Mouse (Mus musculus): ENCODE results near the gene Mpp6. TPM values are rescaled to one million over a fixed set of nuclear protein-coding genes. Genes with fewer than 3 reads are reported as not detected.

Gene Mpp6
- polyA plus RNA-seq, 1 experiment from 2014 or later = 76.8 TPM

GRCm38 (mm10) chr6:50214711-50215372 is 104.8 kb downstream of the Mpp6 start:
- WGBS = 45% methylated on average over 2 of the region's 2 CpGs
- H3K36me3 ChIP-seq = no peaks in the 10 kb centered on the region
- H3K4me3 ChIP-seq = no peak overlapping the region
- H3K27ac ChIP-seq (replicated peaks) = no peak overlapping the region
- H3K4me1 ChIP-seq = no peaks in the 10 kb centered on the region
- no peak for ATAC-seq (replicated peaks)
- H3K9ac ChIP-seq (replicated peaks) = no peak overlapping the region
- no peaks in the 10 kb centered on the region for H3K9me3 ChIP-seq
- H3K4me2 ChIP-seq (replicated peaks) = no peak overlapping the region
- no peaks in the 10 kb centered on the region for H3K27me3 ChIP-seq

GRCm38 (mm10) chr6:50215373-50215745 is 105.3 kb downstream of the Mpp6 start:
- Histone ChIP-seq H3K4me3 (no peak overlapping the region), H3K36me3 (no peaks in the 10 kb centered on the region), H3K4me2 (replicated peaks) (no peak overlapping the region), H3K27me3 (no peaks in the 10 kb centered on the region), H3K9ac (replicated peaks) (no peak overlapping the region), H3K9me3 (no peaks in the 10 kb centered on the region), H3K27ac (replicated peaks) (no peak overlapping the region), H3K4me1 (no peaks in the 10 kb centered on the region)
- WGBS = 71% methylated on average over 2 of the region's 2 CpGs
- no peak for ATAC-seq (replicated peaks)

GRCm38 (mm10) chr6:50215986-50216385 is 105.9 kb downstream of the Mpp6 start:
- no peaks in the 10 kb centered on the region for H3K4me1 ChIP-seq
- no peak overlapping the region for H3K27ac ChIP-seq (replicated peaks)
- H3K27me3 ChIP-seq = no peaks in the 10 kb centered on the region
- H3K4me2 ChIP-seq (replicated peaks) = no peak overlapping the region
- no peak overlapping the region for H3K4me3 ChIP-seq
- no peak overlapping the region for H3K9ac ChIP-seq (replicated peaks)
- ATAC-seq (replicated peaks) = no peak
- WGBS = 93% methylated on average over 4 of the region's 4 CpGs
- no peaks in the 10 kb centered on the region for H3K9me3 ChIP-seq
- H3K36me3 ChIP-seq = no peaks in the 10 kb centered on the region

- no peak overlapping the region for H3K9ac ChIP-seq (replicated peaks)
- no peaks in the 10 kb centered on the region for H3K36me3 ChIP-seq
- no peak for ATAC-seq (replicated peaks)
- H3K4me2 ChIP-seq (replicated peaks) = no peak overlapping the region
- no peaks in the 10 kb centered on the region for H3K27me3 ChIP-seq
- H3K9me3 ChIP-seq = no peaks in the 10 kb centered on the region
- no peak overlapping the region for H3K27ac ChIP-seq (replicated peaks)
- H3K4me1 ChIP-seq = no peaks in the 10 kb centered on the region
- WGBS = 78% methylated on average over 3 of the region's 3 CpGs
- H3K4me3 ChIP-seq = no peak overlapping the region
Measured at GRCm38 (mm10) chr6:50218628-50219027, 108.6 kb downstream of the Mpp6 start.

- H3K4me1 ChIP-seq = no peaks in the 10 kb centered on the region
- H3K9me3 ChIP-seq = no peaks in the 10 kb centered on the region
- H3K9ac ChIP-seq (replicated peaks) = no peak overlapping the region
- no peak overlapping the region for H3K4me2 ChIP-seq (replicated peaks)
- no peak overlapping the region for H3K27ac ChIP-seq (replicated peaks)
- no peak overlapping the region for H3K4me3 ChIP-seq
- H3K27me3 ChIP-seq = no peaks in the 10 kb centered on the region
- ATAC-seq (replicated peaks) = no peak
- H3K36me3 ChIP-seq = no peaks in the 10 kb centered on the region
- WGBS = 93% methylated on average over 6 of the region's 6 CpGs
Measured at GRCm38 (mm10) chr6:50219066-50219465, 109.0 kb downstream of the Mpp6 start.

- Histone ChIP-seq H3K4me1 (no peaks in the 10 kb centered on the region), H3K36me3 (no peaks in the 10 kb centered on the region), H3K4me3 (no peak overlapping the region), H3K27ac (replicated peaks) (no peak overlapping the region), H3K9ac (replicated peaks) (no peak overlapping the region), H3K27me3 (no peaks in the 10 kb centered on the region), H3K4me2 (replicated peaks) (no peak overlapping the region), H3K9me3 (no peaks in the 10 kb centered on the region)
- ATAC-seq (replicated peaks) = no peak
- WGBS = 51% methylated on average over 6 of the region's 6 CpGs
Measured at GRCm38 (mm10) chr6:50220863-50221262, 110.8 kb downstream of the Mpp6 start.

- H3K9ac ChIP-seq (replicated peaks) = no peak overlapping the region
- H3K36me3 ChIP-seq = no peaks in the 10 kb centered on the region
- no peaks in the 10 kb centered on the region for H3K9me3 ChIP-seq
- H3K27me3 ChIP-seq = no peaks in the 10 kb centered on the region
- H3K4me1 ChIP-seq = no peaks in the 10 kb centered on the region
- WGBS = 74% methylated on average over 5 of the region's 5 CpGs
- no peak for ATAC-seq (replicated peaks)
- H3K4me3 ChIP-seq = no peak overlapping the region
- no peak overlapping the region for H3K4me2 ChIP-seq (replicated peaks)
- H3K27ac ChIP-seq (replicated peaks) = no peak overlapping the region
Measured at GRCm38 (mm10) chr6:50222351-50222750, 112.3 kb downstream of the Mpp6 start.

GRCm38 (mm10) chr6:50222986-50223385 is 112.9 kb downstream of the Mpp6 start:
- no peak overlapping the region for H3K4me2 ChIP-seq (replicated peaks)
- no peaks in the 10 kb centered on the region for H3K4me1 ChIP-seq
- ATAC-seq (replicated peaks) = no peak
- no peak overlapping the region for H3K4me3 ChIP-seq
- no peaks in the 10 kb centered on the region for H3K9me3 ChIP-seq
- no peaks in the 10 kb centered on the region for H3K36me3 ChIP-seq
- H3K27me3 ChIP-seq = no peaks in the 10 kb centered on the region
- no peak overlapping the region for H3K9ac ChIP-seq (replicated peaks)
- WGBS = 77% methylated on average over 5 of the region's 5 CpGs
- H3K27ac ChIP-seq (replicated peaks) = no peak overlapping the region

GRCm38 (mm10) chr6:50223606-50224005 is 113.6 kb downstream of the Mpp6 start:
- Histone ChIP-seq H3K36me3 (no peaks in the 10 kb centered on the region), H3K9me3 (no peaks in the 10 kb centered on the region), H3K9ac (replicated peaks) (no peak overlapping the region), H3K4me1 (no peaks in the 10 kb centered on the region), H3K27me3 (no peaks in the 10 kb centered on the region), H3K4me2 (replicated peaks) (no peak overlapping the region), H3K4me3 (no peak overlapping the region), H3K27ac (replicated peaks) (no peak overlapping the region)
- 92% methylated on average over 4 of the region's 4 CpGs for WGBS
- no peak for ATAC-seq (replicated peaks)

GRCm38 (mm10) chr6:50225232-50225631 is 115.2 kb downstream of the Mpp6 start:
- ATAC-seq (replicated peaks) = no peak
- H3K4me1 ChIP-seq = no peaks in the 10 kb centered on the region
- H3K36me3 ChIP-seq = no peaks in the 10 kb centered on the region
- H3K9me3 ChIP-seq = no peaks in the 10 kb centered on the region
- no peaks in the 10 kb centered on the region for H3K27me3 ChIP-seq
- H3K27ac ChIP-seq (replicated peaks) = no peak overlapping the region
- WGBS = 93% methylated on average over 5 of the region's 5 CpGs
- H3K4me2 ChIP-seq (replicated peaks) = no peak overlapping the region
- no peak overlapping the region for H3K4me3 ChIP-seq
- no peak overlapping the region for H3K9ac ChIP-seq (replicated peaks)

GRCm38 (mm10) chr6:50228180-50228579 is 118.1 kb downstream of the Mpp6 start:
- H3K9me3 ChIP-seq = no peaks in the 10 kb centered on the region
- H3K4me2 ChIP-seq (replicated peaks) = no peak overlapping the region
- H3K4me3 ChIP-seq = no peak overlapping the region
- no peaks in the 10 kb centered on the region for H3K36me3 ChIP-seq
- 88% methylated on average over 5 of the region's 5 CpGs for WGBS
- no peaks in the 10 kb centered on the region for H3K27me3 ChIP-seq
- ATAC-seq (replicated peaks) = no peak
- H3K9ac ChIP-seq (replicated peaks) = no peak overlapping the region
- no peak overlapping the region for H3K27ac ChIP-seq (replicated peaks)
- no peaks in the 10 kb centered on the region for H3K4me1 ChIP-seq

GRCm38 (mm10) chr6:50231288-50231687 is 121.2 kb downstream of the Mpp6 start:
- Histone ChIP-seq H3K9me3 (no peaks in the 10 kb centered on the region), H3K9ac (replicated peaks) (no peak overlapping the region), H3K27ac (replicated peaks) (no peak overlapping the region), H3K4me2 (replicated peaks) (no peak overlapping the region), H3K36me3 (no peaks in the 10 kb centered on the region), H3K27me3 (no peaks in the 10 kb centered on the region), H3K4me3 (no peak overlapping the region), H3K4me1 (no peaks in the 10 kb centered on the region)
- ATAC-seq (replicated peaks) = no peak
- 96% methylated on average over 5 of the region's 5 CpGs for WGBS

GRCm38 (mm10) chr6:50232984-50233383 is 122.9 kb downstream of the Mpp6 start:
- no peaks in the 10 kb centered on the region for H3K27me3 ChIP-seq
- no peak overlapping the region for H3K27ac ChIP-seq (replicated peaks)
- H3K4me3 ChIP-seq = no peak overlapping the region
- H3K4me2 ChIP-seq (replicated peaks) = no peak overlapping the region
- H3K4me1 ChIP-seq = no peaks in the 10 kb centered on the region
- no peak overlapping the region for H3K9ac ChIP-seq (replicated peaks)
- no peak for ATAC-seq (replicated peaks)
- no peaks in the 10 kb centered on the region for H3K36me3 ChIP-seq
- WGBS = 50% methylated on average over 1 of the region's 1 CpGs
- H3K9me3 ChIP-seq = no peaks in the 10 kb centered on the region
